Mouse (Mus musculus): Measurements from ENCODE around the gene Tmem251.

- no peak for TF ChIP-seq CTCF (IDR thresholded peaks at IDR 0.05; ENCODE audit: insufficient read depth, low read depth, low read length)
- no peak for TF ChIP-seq POLR2A (IDR thresholded peaks at IDR 0.05; ENCODE audit: insufficient read depth, low read depth, low read length)
Measured at GRCm38 (mm10) chr12:102714654-102715395, 28.7 kb upstream of the Tmem251 start.
